9 mouse cellular contexts compared by ENCODE assay signal in the genomic region with DNA sequence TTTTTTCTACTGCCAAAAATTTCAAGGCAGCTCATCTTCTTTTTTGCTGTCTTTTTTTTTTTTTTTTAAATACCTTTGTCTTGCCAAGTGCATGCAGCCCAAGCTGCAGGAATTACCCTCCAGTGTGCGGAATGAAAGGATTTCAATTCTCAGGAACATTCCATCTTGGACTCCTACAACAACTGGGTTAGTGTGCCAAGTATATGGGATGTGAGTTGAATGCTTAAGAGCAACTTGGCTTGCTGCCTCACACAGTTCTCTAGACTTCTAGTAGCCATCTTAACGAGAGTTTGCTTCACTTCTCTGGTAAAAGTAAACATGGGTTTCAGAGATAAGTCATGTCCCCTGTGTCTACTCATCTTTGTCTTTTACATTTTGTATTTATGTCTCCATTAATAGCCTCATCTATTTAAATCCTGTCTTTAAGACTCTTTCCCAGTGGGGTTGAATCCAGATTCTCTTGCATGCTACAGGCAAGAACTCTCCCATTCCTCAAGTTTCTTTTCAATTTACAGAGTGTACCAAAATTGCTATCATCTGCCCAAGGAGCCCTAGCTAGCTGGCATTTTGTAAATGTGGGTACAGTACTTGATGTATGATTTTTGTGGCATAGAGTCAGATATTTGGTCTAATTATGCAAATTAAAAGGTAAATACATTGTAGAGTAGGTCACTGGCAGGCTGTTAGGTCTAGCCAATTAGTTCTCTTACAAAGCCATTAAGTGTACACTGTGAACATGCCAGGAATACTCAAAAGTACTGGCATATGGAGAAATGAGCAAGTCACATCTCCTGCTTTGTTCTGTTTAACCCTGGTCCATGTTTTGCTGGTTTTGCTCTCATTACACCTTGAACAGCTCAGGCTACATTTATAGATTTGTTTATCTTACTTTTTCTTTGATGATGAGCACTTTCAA. TPM values are rescaled to one million over a fixed set of nuclear protein-coding genes. Genes with fewer than 3 reads are reported as not detected.
DNase-seq lines count a peak whose midpoint lies in the region; ATAC-seq lines count a peak whose summit lies in the region.
"Had no signal": no experiment of that assay in that cellular context is flagged by ENCODE, and none has a peak within 500 bp of the region (broad histone marks: within the 10 kb centered on the region; RNA-seq: fewer than 3 reads in every experiment).

No protein-coding gene starts in this region.

- no peak overlapping the region for H3K27ac ChIP-seq in hindbrain, embryonic 14.5 days
- H3K27ac ChIP-seq in hindbrain, embryonic 13.5 days = no peak overlapping the region
- H3K27ac ChIP-seq in forebrain, embryonic 14.5 days (ENCODE audit: low read depth, low read length) = no peak overlapping the region
- no peak overlapping the region for H3K27ac ChIP-seq in neural tube, embryonic 14.5 days (ENCODE audit: low read depth, low read length)
- H3K27ac ChIP-seq: heart, embryonic 15.5 days had no signal

- no peaks in the 10 kb centered on the region for H3K36me3 ChIP-seq in hindbrain, embryonic 14.5 days (replicated peaks; ENCODE audit: control insufficient read depth, insufficient read depth)
- H3K36me3 ChIP-seq in hindbrain, embryonic 13.5 days = no peaks in the 10 kb centered on the region
- H3K36me3 ChIP-seq in forebrain, embryonic 14.5 days (ENCODE audit: control insufficient read depth, insufficient read depth, low read length) = no peaks in the 10 kb centered on the region
- H3K36me3 ChIP-seq in neural tube, embryonic 14.5 days (ENCODE audit: control insufficient read depth, insufficient read depth, low read length) = no peaks in the 10 kb centered on the region
- H3K36me3 ChIP-seq: heart, embryonic 15.5 days had no signal

- H3K9me3 ChIP-seq in hindbrain, embryonic 14.5 days (ENCODE audit: control insufficient read depth, low read length) = no peaks in the 10 kb centered on the region
- no peaks in the 10 kb centered on the region for H3K9me3 ChIP-seq in hindbrain, embryonic 13.5 days
- no peaks in the 10 kb centered on the region for H3K9me3 ChIP-seq in forebrain, embryonic 14.5 days (replicated peaks; ENCODE audit: control insufficient read depth, low read length)
- no peaks in the 10 kb centered on the region; the same call in 1 of the 2 replicates for H3K9me3 ChIP-seq in neural tube, embryonic 14.5 days (ENCODE audit: control insufficient read depth, low read length)
- H3K9me3 ChIP-seq: heart, embryonic 15.5 days had no signal

- H3K4me1 ChIP-seq in hindbrain, embryonic 14.5 days (replicated peaks; ENCODE audit: control insufficient read depth, insufficient read depth, low read length) = no peaks in the 10 kb centered on the region
- H3K4me1 ChIP-seq in hindbrain, embryonic 13.5 days (replicated peaks) = no peaks in the 10 kb centered on the region
- H3K4me1 ChIP-seq in forebrain, embryonic 14.5 days (ENCODE audit: control insufficient read depth, insufficient read depth, low read length) = peaks cover 4% of the 10 kb centered on the region; the same call in 1 of the 2 replicates
- H3K4me1 ChIP-seq in neural tube, embryonic 14.5 days (ENCODE audit: control insufficient read depth, insufficient read depth, low read length) = no peaks in the 10 kb centered on the region

- no peak overlapping the region for H3K4me2 ChIP-seq in hindbrain, embryonic 14.5 days (replicated peaks)
- no peak overlapping the region for H3K4me2 ChIP-seq in hindbrain, embryonic 13.5 days
- H3K4me2 ChIP-seq in forebrain, embryonic 14.5 days (ENCODE audit: low read length) = no peak overlapping the region
- no peak overlapping the region for H3K4me2 ChIP-seq in neural tube, embryonic 14.5 days (ENCODE audit: low read depth, low read length)
- H3K4me2 ChIP-seq: heart, embryonic 15.5 days had no signal

- peak; percentile 85 for DNase-seq in hindbrain, embryonic 14.5 days (ENCODE audit: low spot score)
- peak; percentile 94 for DNase-seq in forebrain, embryonic 14.5 days (ENCODE audit: low spot score)
- DNase-seq in left cerebral cortex, adult 11 months (ENCODE audit: low spot score) = peak; percentile 27
- DNase-seq in urinary bladder, adult 18-20 months (ENCODE audit: low spot score in 2 of 2) = no peak
- no peak for DNase-seq in thymus, postnatal 14 days
- DNase-seq in spleen, postnatal 14 days (ENCODE audit: low spot score in 2 of 2) = no peak

- H3K4me3 ChIP-seq in hindbrain, embryonic 14.5 days (replicated peaks; ENCODE audit: low read length) = no peak overlapping the region
- H3K4me3 ChIP-seq in hindbrain, embryonic 13.5 days = no peak overlapping the region
- no peak overlapping the region for H3K4me3 ChIP-seq in forebrain, embryonic 14.5 days (ENCODE audit: low read depth, low read length)
- H3K4me3 ChIP-seq in neural tube, embryonic 14.5 days (ENCODE audit: low read depth, low read length) = no peak overlapping the region
- H3K4me3 ChIP-seq: heart, embryonic 15.5 days had no signal

- peak; percentile 55; the same call in 1 of the 2 replicates for ATAC-seq in hindbrain, embryonic 14.5 days (ENCODE audit: low FRiP score)
- no peak for ATAC-seq in hindbrain, embryonic 13.5 days (ENCODE audit: low FRiP score)
- ATAC-seq in forebrain, embryonic 14.5 days = peak; percentile 89
- ATAC-seq in neural tube, embryonic 14.5 days (ENCODE audit: low read depth) = peak; percentile 46; the same call in 1 of the 2 replicates

- no peaks in the 10 kb centered on the region for H3K27me3 ChIP-seq in hindbrain, embryonic 14.5 days (ENCODE audit: control insufficient read depth, insufficient read depth, low read length)
- no peaks in the 10 kb centered on the region for H3K27me3 ChIP-seq in hindbrain, embryonic 13.5 days
- no peaks in the 10 kb centered on the region for H3K27me3 ChIP-seq in forebrain, embryonic 14.5 days (replicated peaks; ENCODE audit: control insufficient read depth, insufficient read depth, low read length)
- no peaks in the 10 kb centered on the region for H3K27me3 ChIP-seq in neural tube, embryonic 14.5 days (ENCODE audit: control insufficient read depth, insufficient read depth, low read length)
- H3K27me3 ChIP-seq: heart, embryonic 15.5 days had no signal

- H3K9ac ChIP-seq in hindbrain, embryonic 14.5 days = no peak overlapping the region
- H3K9ac ChIP-seq in hindbrain, embryonic 13.5 days = no peak overlapping the region
- H3K9ac ChIP-seq in forebrain, embryonic 14.5 days (ENCODE audit: low read length) = no peak overlapping the region
- H3K9ac ChIP-seq in neural tube, embryonic 14.5 days (replicated peaks; ENCODE audit: low read depth, low read length) = no peak overlapping the region
- H3K9ac ChIP-seq: heart, embryonic 15.5 days had no signal

- 52% methylated on average over 2 of the region's 2 CpGs for WGBS in hindbrain, embryonic 14.5 days
- 52% methylated on average over 2 of the region's 2 CpGs for WGBS in hindbrain, embryonic 13.5 days
- WGBS in forebrain, embryonic 14.5 days = 19% methylated on average over 2 of the region's 2 CpGs
- WGBS in neural tube, embryonic 14.5 days = 50% methylated on average over 2 of the region's 2 CpGs

RNA-seq across cellular contexts. Expression of gene Ercc6l2, which starts 35.4 kb away (rescaled TPM):
- polyA plus RNA-seq in hindbrain, embryonic 14.5 days (2014; fragmentation: Nextera tagmentation; extraction: Ambion mirVana) = 16.5 and 17.5 TPM in 2 replicates
- 17.3 and 18.2 TPM in 2 replicates for polyA plus RNA-seq in hindbrain, embryonic 13.5 days (2015; fragmentation: Nextera tagmentation; extraction: Ambion mirVana)
- polyA plus RNA-seq in forebrain, embryonic 14.5 days (2014; fragmentation: Nextera tagmentation; extraction: Ambion mirVana) = 14.7 and 17.2 TPM in 2 replicates
- polyA plus RNA-seq in neural tube, embryonic 14.5 days (2014; fragmentation: Nextera tagmentation; extraction: Ambion mirVana) = 13.6 and 18.4 TPM in 2 replicates

Comparison
In these comparisons a context has a peak if more than half of its experiments do, and no peak if none do; other contexts are left out.
1. DNase-seq: peak in hindbrain, embryonic 14.5 days (single experiment), forebrain, embryonic 14.5 days (single experiment) and left cerebral cortex, adult 11 months (single experiment); none in urinary bladder, adult 18-20 months (0 of 2), thymus, postnatal 14 days (single experiment) and spleen, postnatal 14 days (0 of 2).